Mouse (Mus musculus) spleen, adult 12 weeks (tissue): ENCODE results near the gene Sowaha.

Experiments
- DNase-seq: peaks from one replicate; pipeline ENCODE4 v3.0.0; 2022; ENCODE audit warnings: low spot score

Sowaha gene

DNA sequence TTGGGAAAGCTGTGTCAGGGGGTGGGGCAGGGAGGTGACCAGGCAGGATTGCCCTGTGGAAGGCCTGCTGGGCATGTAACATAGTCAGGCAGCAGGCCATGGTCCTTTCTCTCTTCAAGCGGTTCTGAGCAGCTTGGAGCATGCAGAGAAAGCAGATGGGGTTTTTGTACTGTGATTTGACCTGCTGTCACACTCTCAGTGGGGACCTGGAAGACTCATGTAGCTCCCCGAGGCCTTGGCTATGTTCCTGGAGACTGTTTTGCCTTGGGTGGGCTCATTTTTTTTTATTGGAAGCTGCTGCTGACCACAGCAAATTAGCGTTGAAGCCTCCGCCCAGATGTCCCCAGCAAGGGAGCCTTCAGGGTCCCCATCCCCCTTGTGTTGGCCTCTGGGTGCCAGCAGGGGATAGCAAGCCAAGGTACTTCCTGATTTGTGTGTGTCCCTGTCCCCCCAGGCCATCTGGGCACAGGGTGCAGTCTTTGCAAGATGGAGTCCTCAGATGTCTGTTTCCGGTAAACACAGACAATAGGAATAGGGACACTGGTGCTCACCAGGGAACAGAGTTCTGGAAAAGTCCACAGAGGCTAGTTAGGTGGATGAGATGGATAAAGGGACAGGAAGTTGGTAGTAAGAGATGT lies 25.1 kb upstream of the Sowaha start:
- DNase-seq, result no peak

DNA sequence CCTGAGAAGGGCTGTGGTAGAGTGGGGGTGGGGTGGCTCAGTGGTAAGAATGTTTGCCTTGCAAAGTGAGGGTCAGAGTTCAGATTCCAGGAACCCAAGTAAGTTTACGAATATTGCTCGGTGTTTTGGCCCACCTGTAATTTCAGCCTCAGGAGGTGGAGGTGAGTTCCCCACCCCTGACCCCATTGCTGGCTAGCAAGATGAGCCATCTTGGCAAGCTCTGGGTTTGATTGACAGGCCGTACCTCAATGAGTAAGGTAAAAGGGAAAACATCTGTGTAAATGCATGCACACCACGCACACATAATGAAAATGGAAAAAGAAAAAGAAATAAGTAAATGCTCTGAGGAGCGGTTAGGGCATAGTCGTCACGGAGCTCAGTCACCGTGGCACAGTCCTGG lies 24.3 kb upstream of the Sowaha start:
- no peak for DNase-seq

DNA sequence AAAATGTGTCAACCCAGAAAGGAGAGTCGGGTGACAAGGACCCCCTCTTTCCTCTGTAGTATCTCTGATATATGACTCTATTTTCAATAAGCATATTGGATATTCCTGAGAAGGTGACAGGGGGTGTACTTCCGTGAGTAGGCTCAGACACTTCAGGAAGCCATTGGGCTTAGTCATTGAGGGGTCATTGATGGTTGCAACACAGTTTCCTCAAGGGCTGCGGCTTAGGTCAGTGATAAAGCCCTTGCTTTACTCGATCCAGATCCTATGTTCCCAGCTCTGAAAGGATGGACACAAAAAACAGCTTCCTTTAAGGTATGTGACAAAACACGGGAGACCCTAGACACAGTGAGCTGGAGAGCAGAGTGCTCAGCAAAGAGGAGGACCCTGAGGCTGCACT lies 23.7 kb upstream of the Sowaha start:
- no peak for DNase-seq

DNA sequence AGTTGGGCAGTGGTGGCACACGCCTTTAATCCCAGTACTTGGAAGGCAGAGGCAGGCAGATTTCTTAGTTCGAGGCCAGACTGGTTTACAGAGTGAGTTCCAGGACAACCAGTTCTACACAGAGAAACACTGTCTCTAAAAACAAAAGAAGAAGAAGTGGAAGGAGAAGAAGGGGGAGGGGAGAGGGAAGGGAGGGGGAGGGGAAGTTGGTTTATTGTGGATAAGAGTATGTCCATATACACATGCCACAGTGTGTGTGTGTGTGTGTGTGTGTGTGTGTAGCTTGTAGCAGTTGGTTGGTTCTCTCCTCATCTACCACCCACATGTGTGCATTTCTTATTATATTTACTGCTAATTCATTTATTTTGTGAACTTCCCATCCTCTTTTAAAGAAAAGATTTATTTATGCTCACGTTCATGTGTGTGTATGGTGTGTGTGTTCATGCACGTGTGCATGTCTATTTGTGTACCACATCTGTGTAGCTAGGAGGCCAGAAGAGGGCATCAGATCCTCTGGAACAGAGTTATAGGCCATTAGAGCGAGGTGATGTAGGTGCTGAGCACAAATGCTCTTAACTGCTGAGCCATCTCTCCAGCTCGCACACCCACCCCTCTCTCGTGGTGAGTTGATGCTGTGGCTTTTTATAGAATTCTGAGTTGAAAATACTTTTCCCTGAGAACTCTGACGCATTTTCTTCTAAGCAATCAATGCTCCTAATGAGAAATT lies 22.1 kb upstream of the Sowaha start:
- no peak for DNase-seq

DNA sequence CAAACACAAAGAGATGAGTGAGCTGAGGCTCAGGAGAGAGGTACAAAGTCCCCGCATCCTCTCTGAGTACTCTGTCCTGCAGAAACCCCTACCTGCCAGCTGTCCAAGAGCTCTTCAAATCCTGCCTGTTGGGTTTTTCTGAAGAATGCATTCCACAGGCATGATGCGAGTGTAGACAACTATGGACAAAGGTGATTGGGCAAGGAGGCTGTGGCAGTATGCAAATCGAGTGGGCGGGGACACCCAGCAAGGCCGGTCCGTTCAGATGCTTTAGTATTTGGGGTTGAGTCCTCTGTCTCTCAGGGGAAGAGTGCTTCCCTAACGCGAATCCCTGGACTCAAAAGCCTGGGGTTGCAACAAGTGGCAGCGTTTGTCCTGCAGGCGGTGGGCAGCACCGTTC lies 20.5 kb upstream of the Sowaha start:
- no peak for DNase-seq

DNA sequence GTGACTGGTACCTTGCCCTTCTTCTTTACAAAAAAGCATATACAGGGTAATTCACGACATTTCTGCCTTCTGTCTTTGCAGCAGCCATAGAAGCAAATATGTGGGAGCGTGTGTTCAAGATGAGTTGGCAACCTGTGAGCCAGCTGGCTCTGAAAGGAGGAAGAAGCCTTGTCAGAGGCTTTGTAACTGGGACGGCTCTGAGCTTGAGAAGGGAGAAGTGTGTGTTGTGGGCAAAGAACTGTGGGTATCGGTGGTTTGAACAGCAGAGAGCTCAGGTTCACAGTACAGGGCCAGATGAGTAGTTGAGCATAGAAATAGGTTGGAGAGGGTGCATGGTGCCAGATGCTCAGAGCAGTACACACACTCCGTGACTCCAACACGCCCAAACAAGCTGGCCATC lies 16.9 kb upstream of the Sowaha start:
- no peak for DNase-seq

DNA sequence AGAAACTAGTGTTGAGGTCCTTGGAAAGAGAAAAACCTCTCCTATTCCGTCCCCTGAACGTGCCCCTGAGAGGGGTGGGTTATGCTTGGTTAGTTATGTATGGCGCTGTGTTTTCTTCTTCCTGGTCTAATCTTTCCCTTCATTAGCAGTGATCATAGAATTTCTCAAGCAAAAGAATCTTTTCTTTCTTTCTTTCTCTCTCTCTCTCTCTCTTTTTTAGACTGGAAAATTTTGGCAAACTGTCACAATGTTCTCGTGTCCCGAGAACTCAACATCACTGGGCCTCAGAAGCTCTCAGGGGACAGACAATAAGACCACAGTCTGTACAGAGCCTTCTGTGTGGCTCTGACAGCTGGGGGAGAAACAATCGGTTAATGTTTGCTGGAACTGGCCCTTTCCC lies 15.3 kb upstream of the Sowaha start:
- DNase-seq, result no peak

DNA sequence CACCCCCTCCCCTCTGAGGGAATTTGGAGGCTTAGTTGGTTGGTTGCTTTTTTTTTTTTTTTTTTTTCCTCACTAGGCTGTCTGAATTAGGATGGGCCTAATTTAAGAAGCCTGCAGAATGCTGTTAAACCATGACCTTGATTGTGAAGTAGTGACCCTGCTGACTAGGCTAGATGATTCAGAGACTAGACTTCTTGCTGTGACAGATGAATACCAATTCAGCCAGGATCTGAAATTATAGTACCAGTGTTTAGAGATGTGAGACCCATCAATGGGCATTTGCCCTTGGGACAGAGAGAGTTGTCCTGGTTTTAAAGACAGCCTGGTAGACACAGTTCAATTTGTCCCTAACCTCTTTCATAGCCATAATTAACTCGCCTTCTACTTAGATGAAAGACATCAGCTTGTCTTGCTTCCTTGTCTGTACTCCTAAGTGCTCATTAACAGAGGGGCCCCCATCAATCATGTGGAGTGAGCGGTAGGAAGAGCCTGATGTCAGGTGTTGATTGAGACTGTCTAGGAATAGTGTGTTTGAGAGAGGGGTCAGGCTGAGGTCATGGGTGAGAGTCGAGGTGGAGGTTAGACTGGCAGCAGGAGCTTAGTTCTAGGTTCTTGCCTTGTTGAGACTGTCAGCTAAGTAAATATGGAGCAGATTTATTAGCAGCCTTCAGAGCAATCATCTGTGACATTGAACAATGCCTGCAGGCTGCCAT lies 13.3 kb upstream of the Sowaha start:
- DNase-seq, result no peak

DNA sequence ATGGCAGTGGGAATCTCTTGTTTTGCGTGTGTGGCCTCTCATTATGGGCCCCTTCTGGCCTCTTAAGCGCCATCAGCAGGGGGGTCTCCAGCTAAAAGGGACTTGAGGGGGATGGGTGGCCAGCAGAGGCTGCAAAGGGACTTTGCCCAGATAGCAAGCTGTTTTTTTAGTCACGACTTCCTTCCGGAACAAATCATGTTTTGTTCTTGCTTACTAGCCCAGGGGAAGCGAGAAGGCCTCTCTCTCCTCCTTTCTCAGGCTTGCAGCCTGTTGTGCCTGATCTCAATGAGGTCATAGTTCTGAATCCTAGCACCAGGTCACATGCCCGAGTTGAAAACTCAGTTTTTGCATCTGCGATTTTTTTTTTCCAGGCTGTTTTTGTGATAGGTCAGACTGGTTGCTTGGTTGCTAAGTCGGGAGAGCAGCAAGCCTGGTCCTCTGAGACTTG lies 11.9 kb upstream of the Sowaha start:
- no peak for DNase-seq

DNA sequence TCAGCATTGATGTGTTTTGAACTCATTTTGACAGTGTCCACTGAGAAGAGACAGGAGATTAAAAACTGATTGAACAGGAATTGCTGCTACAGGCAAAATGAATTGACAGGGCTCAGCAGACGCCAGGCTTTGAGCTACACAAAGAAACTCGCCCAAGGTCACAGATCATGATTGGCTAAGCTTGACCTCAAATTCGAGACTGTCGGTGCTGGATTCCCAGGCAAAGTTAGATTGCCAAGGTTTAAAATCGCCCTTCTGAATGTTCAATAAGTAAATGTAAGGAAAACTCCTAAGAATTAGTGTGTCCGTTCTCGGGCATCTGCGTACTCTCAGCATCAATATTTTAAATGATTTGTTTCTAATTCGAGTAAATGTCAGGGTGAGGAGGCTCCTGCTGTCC lies 9.3 kb upstream of the Sowaha start:
- DNase-seq, result no peak

DNA sequence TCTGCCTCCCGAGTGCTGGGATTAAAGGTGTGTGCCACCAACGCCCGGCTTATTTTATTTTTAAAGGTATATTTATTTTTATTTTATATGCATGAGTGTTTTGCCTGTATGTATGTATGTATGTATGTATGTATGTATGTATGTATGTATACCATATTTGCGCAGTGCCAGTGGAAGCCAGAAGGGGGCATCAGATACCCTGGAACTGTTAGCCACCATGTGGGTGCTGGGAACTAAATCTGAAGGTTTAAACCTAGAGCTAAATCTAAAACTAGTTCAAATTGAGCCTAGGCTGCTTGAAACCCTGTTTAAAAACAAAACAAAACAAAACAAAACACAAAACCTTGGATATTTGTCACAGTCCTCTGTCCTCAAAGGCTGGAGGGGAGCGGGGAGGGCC lies 8.9 kb upstream of the Sowaha start:
- DNase-seq, result no peak

DNA sequence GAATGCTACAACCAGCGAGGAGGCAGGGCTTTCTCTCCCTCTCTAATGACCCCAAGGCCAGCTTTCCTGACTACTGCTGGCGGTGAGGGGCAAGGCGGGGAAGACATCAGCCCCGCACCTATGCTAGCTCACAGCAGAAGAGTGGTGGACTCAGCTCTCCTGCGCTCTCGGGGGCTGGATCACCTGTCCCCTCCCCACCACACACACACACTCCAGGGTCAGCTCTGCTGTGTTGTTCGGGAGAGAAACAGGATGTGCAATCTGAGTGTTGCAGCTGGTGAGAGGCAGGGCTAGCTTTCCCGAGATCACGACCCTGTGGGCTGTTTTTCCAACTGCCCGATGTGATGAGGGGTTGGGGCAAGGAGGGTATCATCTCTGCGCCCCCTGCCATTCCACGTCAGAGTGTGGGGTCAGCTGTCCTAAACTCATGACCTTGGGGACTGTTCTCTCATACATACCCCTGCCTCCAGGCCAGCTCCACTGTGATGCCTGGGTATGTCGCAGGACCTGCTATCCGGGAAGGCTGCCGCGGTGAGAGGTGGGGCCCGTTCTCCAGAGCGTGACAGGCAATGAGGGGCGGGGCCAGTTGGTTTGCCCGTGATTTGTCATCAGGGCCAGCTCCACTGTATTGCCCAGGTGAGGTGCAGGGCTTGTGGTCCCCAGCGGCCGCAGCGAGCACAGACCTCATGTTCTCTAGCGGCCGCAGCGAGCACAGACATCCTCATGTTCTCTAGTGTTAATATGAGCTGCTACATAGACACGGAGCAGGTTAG lies 6.9 kb upstream of the Sowaha start:
- DNase-seq, result no peak

DNA sequence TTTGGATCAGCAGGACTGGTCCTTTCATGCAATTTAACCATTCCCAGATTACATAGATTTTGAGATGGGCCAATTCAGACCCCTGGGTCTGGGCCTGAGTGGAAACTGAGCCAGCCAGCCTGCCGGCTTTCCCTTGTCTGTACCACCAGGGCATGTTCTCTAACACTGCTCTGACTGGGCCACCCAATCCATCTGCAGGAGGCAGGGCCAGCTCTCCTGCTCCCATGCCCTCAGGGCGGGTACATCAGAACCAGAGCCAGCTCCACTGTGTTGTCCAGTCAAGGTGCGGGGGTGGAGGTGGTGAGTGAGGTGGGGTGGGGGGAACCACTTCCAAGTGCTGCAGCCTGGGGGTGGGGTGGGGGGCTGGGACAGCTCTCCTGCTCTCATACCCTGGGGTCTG lies 6.3 kb upstream of the Sowaha start:
- DNase-seq, result no peak

DNA sequence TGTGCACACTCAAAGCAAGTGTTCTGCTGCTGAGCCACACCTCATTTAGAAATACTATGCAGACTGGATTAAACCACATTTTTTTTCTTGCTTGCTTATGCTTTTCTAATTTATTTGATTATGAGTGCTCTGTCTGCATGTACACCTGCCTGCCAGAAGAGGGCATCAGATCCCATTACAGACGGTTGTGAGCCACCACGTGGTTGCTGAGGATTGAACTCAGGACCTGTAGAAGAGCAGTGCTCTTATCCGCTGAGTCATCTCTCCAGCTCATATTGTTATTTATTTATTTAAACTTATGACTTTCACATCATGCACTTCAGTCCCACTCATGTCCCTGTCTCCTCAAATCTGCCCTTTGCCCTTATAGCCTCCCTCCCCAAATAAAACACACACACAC lies 5.6 kb upstream of the Sowaha start:
- DNase-seq, result no peak

DNA sequence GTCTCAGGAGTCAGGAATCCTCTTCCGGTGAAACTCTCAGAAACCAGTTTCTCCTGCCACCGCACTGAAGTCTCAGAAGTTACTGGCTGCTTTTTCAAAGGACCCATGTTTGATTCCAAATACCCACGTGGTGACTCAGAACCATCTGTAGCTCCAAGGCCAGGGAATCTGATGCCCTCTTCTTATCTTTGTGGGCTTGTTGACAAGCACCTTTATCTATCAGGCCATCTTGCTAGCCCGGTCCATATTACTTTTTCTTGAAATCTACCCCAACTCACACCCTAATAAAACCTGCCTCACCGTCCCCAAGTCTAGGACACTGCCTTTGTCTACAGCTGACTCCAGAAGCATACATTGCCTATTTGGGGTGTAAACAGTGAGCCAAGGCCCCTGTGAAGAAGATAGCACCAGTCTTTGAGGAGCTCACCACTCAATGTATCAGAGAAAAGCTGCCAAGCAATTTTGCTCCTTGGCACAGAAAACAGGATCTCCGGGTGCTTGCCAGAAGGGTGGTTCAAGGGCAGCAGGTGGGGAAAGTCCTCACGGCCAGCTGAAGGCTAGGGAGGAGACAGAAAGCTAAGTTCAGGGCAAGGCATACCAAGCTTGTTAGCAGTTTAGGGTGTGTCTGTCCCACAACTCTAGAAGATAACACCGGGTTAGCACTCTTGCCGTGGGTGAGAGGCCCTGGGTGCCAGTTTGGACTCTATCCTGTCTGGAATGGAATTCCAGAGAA lies 3.3 kb upstream of the Sowaha start:
- DNase-seq, result peak; percentile 55

DNA sequence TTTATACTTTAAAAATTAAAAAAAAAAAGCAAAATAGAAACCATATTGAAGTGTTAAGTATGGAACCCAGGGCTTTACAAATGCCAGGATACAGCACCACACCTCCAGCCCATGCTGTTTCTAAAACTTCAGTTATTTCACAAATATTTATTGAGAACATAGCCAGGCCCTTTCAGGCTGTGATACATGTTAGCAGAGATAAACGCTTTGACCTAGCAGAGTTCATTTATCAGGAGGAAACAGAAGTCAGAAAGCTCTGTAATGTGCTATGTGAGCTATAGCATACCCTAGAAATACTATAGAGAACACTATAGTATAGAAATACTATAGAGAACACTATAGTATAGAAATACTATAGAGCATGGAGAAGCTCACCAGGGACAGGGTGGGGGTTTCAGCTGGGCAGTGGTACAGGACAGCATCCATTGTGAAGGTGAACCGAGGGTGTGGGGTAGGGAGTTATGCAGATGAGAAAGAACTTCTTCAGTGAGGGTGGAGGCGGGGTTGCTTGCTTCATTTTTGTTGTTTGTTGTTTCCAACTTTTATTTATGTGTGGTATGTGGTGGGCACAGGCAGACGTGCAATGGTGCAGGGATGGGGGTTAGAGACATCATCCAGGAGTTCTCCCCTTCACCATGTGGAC lies 1.1 kb upstream of the Sowaha start:
- peak; percentile 59 for DNase-seq

DNA sequence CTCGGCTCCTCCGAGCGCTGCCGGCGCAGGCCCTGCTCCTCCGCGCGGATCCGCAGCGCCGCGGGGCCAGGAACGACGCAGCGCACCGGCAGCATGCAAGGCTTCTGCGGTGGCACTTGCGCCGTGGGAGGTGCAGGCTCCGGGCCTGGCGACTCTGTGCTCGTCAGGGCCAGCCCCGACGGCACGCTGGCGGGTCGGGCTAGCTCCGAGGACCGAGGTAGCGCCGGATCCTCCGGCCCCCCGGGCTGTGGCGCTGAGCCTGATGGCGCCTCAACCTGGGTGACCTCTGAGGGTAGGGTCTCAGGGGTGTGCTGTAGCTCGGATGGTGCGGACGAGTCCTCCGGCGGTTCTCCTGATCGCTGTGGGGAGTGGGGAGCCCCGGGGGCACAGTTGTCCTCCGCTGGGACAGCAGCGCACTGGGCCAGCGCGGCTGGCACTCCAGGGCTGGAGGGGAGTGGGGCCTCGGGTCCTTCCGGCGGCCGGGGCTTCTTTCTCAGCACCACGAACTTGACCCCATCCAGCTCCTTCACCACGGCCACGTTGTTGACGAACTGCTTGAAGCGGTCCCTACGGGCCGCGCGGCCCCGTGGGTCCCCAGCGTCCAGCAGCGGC lies 797 bp downstream of the Sowaha start:
- DNase-seq, result peak; percentile 27

DNA sequence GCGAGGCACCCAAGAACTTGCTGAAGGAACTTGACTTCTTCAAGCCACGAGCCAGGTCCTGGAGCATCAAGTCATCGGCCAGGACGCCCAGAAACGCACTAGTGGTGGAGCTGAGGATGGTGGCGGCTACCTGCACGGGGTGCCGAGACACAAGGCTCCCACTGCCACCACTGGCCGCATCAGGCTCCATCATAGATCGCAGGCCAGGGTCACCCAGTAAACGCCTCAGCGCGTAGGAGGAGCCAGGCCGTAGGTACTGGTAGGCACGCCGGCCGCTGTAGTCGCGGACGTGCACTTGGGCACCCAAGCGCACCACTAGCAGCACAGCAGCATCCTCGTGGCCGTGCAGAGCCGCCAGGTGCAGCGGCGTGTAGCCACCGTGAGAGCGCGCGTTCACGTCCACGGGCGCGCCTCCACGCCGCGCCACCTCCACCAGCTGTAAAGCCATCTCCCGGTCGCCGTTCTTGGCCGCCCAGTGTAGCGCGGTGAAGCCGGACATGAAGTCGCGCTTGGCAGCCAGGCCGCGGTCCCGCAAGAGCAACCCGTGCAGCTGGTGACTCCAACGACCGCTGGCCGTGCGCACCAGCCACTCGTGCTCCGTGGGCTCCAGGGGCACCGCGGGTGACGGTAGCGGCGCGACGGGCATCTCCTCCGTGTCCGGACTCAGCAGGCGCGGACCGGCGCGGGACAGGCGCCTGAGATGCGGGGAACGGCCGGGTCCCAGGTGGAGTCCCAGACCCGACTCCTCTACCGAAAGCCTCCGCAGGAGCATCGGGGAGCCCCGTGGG lies 1.5 kb downstream of the Sowaha start:
- peak; percentile 16 for DNase-seq

DNA sequence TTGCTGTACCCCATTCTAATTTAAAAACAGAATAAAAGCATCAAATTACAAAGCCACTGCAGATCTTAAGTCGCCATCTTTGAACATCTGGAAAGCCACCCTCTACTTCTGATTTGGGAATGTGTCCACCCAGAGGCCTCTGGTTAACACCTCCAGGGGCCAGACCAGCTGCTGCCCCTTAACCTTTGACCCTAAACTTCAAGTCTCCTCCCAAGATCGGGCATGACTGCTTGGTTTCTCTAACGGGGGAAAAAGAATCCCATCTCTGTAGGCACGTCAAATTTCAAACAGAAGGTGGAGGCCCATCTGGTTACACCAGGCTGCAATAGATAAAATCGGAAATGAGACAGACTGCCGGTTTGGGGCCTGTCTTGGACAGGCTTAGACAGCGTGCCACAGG lies 2.2 kb downstream of the Sowaha start:
- no peak for DNase-seq

DNA sequence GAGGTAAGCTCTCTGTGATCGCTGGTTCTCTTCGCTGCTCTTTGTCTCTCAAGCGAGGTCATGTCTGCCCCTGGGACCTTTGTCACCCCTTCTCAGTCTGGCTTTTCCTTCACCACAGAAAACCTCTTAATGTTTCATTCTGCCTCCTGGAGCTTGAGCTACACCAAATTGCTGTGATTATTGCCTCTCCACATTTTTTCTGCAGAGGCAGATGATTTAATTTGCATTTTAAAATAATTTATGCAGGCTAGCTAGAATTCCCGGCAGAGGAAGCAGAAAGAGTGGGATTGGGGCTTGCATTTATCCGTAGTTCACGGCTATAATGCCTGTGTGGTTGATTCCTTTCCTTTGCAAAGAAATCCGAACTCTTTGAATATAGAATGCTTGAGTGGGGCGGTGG lies 4.5 kb downstream of the Sowaha start:
- DNase-seq, result no peak
